Mouse (Mus musculus): ENCODE measurements around the gene Arid1b. TPM values are rescaled to one million over a fixed set of nuclear protein-coding genes. Genes with fewer than 3 reads are reported as not detected.

Gene Arid1b
- polyA plus RNA-seq, 1 experiment, result 99.0 TPM

DNA sequence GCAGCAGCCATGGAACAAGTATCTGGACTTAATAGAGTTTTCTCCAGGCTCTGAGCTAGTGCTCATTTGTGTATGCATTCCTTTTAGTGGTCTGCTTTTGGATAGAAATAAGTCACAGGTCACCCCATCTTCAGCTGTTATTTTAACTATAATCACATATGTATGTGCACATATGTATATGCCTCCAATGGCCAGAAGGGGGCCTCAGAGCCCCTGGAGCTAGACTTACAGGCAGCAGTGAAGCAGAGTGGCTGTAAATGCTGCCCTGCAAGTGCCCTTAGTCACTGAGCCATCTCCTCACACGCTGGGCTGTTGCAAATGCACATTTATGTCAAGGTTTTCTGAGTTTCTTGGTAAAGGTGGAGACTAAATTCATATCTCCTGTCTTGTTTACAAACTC, 337.3 kb downstream of the Arid1b start:
- no peak for DNase-seq
- Histone ChIP-seq H3K4me1 (replicated peaks; ENCODE audit: control insufficient read depth, insufficient read depth, low read length) (0 out of 2 replicates have a peak, but pooled peaks cover 3% of the 10 kb centered on the region), H3K36me3 (ENCODE audit: control insufficient read depth, insufficient read depth, low read length) (peaks cover 69% of the 10 kb centered on the region), H3K27ac (ENCODE audit: control insufficient read depth, insufficient read depth, low read length) (no peak overlapping the region), H3K27me3 (ENCODE audit: control insufficient read depth, insufficient read depth, low read length) (no peaks in the 10 kb centered on the region), H3K4me3 (ENCODE audit: control insufficient read depth, insufficient read depth, low read length) (no peak overlapping the region)
- WGBS, result 97% methylated on average over 1 of the region's 1 CpGs
- no peak for TF ChIP-seq CTCF (IDR thresholded peaks at IDR 0.05; ENCODE audit: borderline replicate concordance, control insufficient read depth, extremely low read depth, insufficient read depth, low read length, poor library complexity)
- TF ChIP-seq POLR2A (IDR thresholded peaks at IDR 0.05; ENCODE audit: control insufficient read depth, extremely low read depth, insufficient read depth, low read length, poor library complexity), result no peak

DNA sequence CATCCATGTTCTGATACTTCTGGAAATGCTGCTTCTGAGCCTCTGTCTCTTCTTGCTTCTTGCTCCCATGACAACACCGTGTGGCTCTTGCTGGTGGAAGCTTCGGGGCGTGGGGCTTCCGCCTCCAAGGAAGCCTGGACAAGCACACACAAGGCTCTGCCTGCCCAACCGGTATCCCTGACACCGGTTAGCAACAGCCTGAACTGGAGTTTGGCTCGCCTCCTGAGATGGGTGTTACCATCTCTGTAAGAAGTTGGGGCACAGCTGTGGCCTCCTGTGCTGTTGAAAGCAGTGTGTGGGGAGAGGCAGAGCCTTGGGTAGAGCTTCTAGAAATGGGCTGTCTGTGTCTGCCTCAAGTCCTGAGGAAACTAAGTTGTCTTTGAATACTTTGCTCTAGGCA, 340.4 kb downstream of the Arid1b start:
- Histone ChIP-seq H3K4me3 (ENCODE audit: control insufficient read depth, insufficient read depth, low read length) (no peak overlapping the region), H3K27me3 (ENCODE audit: control insufficient read depth, insufficient read depth, low read length) (no peaks in the 10 kb centered on the region), H3K4me1 (replicated peaks; ENCODE audit: control insufficient read depth, insufficient read depth, low read length) (no peaks in the 10 kb centered on the region), H3K36me3 (ENCODE audit: control insufficient read depth, insufficient read depth, low read length) (peaks cover 69% of the 10 kb centered on the region), H3K27ac (ENCODE audit: control insufficient read depth, insufficient read depth, low read length) (no peak overlapping the region)
- DNase-seq, result no peak
- TF ChIP-seq POLR2A (IDR thresholded peaks at IDR 0.05; ENCODE audit: control insufficient read depth, extremely low read depth, insufficient read depth, low read length, poor library complexity) (no peak), CTCF (IDR thresholded peaks at IDR 0.05; ENCODE audit: borderline replicate concordance, control insufficient read depth, extremely low read depth, insufficient read depth, low read length, poor library complexity) (no peak)
- WGBS, result 94% methylated on average over 7 of the region's 7 CpGs

DNA sequence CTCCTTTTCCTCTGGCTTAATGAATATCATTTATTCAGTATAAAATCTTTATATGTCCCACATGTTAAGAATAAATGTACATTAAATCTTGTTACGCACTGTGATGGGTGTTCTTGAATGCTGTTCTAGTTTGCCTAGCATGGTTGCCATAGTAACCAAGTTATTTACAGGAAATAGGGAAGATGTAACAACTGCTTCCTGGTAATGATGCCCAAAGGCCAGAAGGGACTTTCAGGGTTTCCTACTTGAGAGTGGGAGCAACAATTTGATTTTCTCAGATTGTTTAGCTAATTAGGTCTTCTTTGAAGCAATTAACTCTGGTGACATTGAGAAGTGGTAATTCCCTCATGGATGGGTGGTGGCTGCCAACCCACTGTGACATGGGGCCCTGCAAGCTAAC, 350.3 kb downstream of the Arid1b start:
- 98% methylated on average over 1 of the region's 1 CpGs for WGBS
- Histone ChIP-seq H3K27ac (ENCODE audit: control insufficient read depth, insufficient read depth, low read length) (no peak overlapping the region), H3K4me1 (replicated peaks; ENCODE audit: control insufficient read depth, insufficient read depth, low read length) (no peaks in the 10 kb centered on the region), H3K4me3 (ENCODE audit: control insufficient read depth, insufficient read depth, low read length) (no peak overlapping the region), H3K36me3 (ENCODE audit: control insufficient read depth, insufficient read depth, low read length) (peaks cover 24% of the 10 kb centered on the region), H3K27me3 (ENCODE audit: control insufficient read depth, insufficient read depth, low read length) (no peaks in the 10 kb centered on the region)
- DNase-seq, result no peak
- no peak for TF ChIP-seq CTCF (IDR thresholded peaks at IDR 0.05; ENCODE audit: borderline replicate concordance, control insufficient read depth, extremely low read depth, insufficient read depth, low read length, poor library complexity)
- no peak for TF ChIP-seq POLR2A (IDR thresholded peaks at IDR 0.05; ENCODE audit: control insufficient read depth, extremely low read depth, insufficient read depth, low read length, poor library complexity)

DNA sequence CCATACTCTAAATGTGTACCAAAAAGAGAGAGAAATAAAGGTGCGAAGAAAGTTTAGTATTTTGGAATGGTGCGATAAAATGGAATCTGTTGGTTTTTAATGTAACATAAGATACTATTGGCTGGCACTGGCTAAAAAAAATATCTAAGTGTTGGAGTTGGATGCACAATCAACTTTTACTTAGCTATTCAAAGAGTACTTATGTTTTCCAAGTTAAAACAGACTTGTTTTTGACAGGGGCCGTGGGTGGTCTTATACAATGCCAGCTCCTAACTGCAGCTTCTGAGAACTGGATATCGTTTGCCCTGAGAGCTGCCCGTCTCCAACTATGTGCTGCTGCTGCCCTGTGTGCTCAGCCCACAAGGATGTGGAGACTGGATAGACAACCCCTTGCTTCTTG, 351.7 kb downstream of the Arid1b start:
- Histone ChIP-seq H3K4me3 (ENCODE audit: control insufficient read depth, insufficient read depth, low read length) (no peak overlapping the region), H3K27me3 (ENCODE audit: control insufficient read depth, insufficient read depth, low read length) (no peaks in the 10 kb centered on the region), H3K36me3 (ENCODE audit: control insufficient read depth, insufficient read depth, low read length) (peaks cover 17% of the 10 kb centered on the region), H3K27ac (ENCODE audit: control insufficient read depth, insufficient read depth, low read length) (no peak overlapping the region), H3K4me1 (replicated peaks; ENCODE audit: control insufficient read depth, insufficient read depth, low read length) (no peaks in the 10 kb centered on the region)
- no peak for DNase-seq
- WGBS, result 98% methylated on average over 5 of the region's 5 CpGs
- TF ChIP-seq POLR2A (IDR thresholded peaks at IDR 0.05; ENCODE audit: control insufficient read depth, extremely low read depth, insufficient read depth, low read length, poor library complexity) (no peak), CTCF (IDR thresholded peaks at IDR 0.05; ENCODE audit: borderline replicate concordance, control insufficient read depth, extremely low read depth, insufficient read depth, low read length, poor library complexity) (no peak)

DNA sequence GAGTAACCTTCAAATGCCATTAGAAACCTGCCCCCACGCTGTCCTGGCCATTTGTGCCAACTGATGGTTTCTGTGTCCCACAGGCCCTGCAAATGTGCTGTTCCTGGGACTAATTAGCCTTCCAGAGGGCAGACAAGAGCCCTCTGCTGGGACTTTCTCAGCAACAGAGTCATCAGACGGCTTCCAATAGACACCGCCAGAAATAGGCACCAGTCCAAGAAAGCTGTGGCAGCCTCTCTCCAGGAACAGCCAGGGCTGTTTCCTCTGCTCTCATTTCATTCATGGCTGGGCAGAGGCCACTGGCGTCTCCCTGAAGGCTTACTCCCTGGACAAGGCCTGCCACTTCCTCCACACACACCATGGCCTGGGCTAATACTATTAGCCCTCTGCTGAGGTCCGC, 358.8 kb downstream of the Arid1b start:
- TF ChIP-seq CTCF (IDR thresholded peaks at IDR 0.05; ENCODE audit: borderline replicate concordance, control insufficient read depth, extremely low read depth, insufficient read depth, low read length, poor library complexity) (no peak), POLR2A (IDR thresholded peaks at IDR 0.05; ENCODE audit: control insufficient read depth, extremely low read depth, insufficient read depth, low read length, poor library complexity) (no peak)
- Histone ChIP-seq H3K4me1 (replicated peaks; ENCODE audit: control insufficient read depth, insufficient read depth, low read length) (no peaks in the 10 kb centered on the region), H3K27me3 (ENCODE audit: control insufficient read depth, insufficient read depth, low read length) (no peaks in the 10 kb centered on the region), H3K27ac (ENCODE audit: control insufficient read depth, insufficient read depth, low read length) (no peak overlapping the region), H3K4me3 (ENCODE audit: control insufficient read depth, insufficient read depth, low read length) (no peak overlapping the region), H3K36me3 (ENCODE audit: control insufficient read depth, insufficient read depth, low read length) (no peaks in the 10 kb centered on the region)
- 76% methylated on average over 5 of the region's 5 CpGs for WGBS
- no peak for DNase-seq

DNA sequence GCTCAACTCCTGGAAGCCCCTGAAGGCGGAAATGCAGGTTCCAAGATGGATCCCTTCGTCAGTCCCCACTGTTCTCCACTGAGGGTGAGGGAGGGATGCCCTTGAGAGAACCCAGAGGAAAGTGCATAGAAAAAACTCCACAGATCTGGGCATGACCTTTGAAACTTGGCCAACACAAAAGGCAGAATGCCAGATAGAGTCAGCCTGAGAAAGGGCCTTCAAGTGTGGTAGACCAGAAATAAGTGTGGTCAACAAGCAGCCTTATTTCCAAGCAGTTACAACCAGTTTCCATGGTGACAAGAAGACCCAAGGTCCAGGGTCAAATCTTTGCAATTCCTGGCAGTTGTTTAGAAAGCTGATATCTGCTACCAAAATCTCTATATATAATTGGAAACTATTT, 366.6 kb downstream of the Arid1b start:
- 86% methylated on average over 2 of the region's 2 CpGs for WGBS
- H3K27ac ChIP-seq (ENCODE audit: control insufficient read depth, insufficient read depth, low read length), result no peak overlapping the region
- H3K4me3 ChIP-seq (ENCODE audit: control insufficient read depth, insufficient read depth, low read length), result no peak overlapping the region
- no peak for TF ChIP-seq POLR2A (IDR thresholded peaks at IDR 0.05; ENCODE audit: control insufficient read depth, extremely low read depth, insufficient read depth, low read length, poor library complexity)
- no peak for TF ChIP-seq CTCF (IDR thresholded peaks at IDR 0.05; ENCODE audit: borderline replicate concordance, control insufficient read depth, extremely low read depth, insufficient read depth, low read length, poor library complexity)
- H3K36me3 ChIP-seq (ENCODE audit: control insufficient read depth, insufficient read depth, low read length), result no peaks in the 10 kb centered on the region
- DNase-seq, result no peak
- H3K27me3 ChIP-seq (ENCODE audit: control insufficient read depth, insufficient read depth, low read length), result no peaks in the 10 kb centered on the region
- H3K4me1 ChIP-seq (replicated peaks; ENCODE audit: control insufficient read depth, insufficient read depth, low read length), result no peaks in the 10 kb centered on the region

DNA sequence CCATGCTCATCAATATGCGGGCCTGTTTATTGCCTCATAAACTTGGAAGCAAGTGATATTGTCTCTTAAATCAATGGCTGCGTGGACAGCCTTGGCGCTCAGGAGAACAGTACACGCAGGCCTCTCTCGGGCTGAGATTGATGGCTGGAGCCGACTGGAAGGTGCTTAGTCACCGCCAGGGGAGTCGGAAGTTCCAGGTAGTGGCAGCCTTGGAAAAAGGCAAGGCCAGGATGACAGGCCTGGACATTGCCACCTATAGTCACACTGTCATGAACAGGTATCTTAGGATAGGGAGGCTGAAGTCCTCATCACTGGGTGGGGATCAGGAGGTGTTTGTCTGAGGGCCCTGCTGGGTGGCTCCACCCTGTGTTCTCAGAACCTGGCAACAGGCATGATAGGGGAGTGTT, 371.9 kb downstream of the Arid1b start:
- TF ChIP-seq POLR2A (IDR thresholded peaks at IDR 0.05; ENCODE audit: control insufficient read depth, extremely low read depth, insufficient read depth, low read length, poor library complexity), result no peak
- no peak for TF ChIP-seq CTCF (IDR thresholded peaks at IDR 0.05; ENCODE audit: borderline replicate concordance, control insufficient read depth, extremely low read depth, insufficient read depth, low read length, poor library complexity)
- H3K27me3 ChIP-seq (ENCODE audit: control insufficient read depth, insufficient read depth, low read length), result no peaks in the 10 kb centered on the region
- no peak overlapping the region for H3K27ac ChIP-seq (ENCODE audit: control insufficient read depth, insufficient read depth, low read length)
- WGBS, result 84% methylated on average over 8 of the region's 8 CpGs
- no peak for DNase-seq
- H3K36me3 ChIP-seq (ENCODE audit: control insufficient read depth, insufficient read depth, low read length), result no peaks in the 10 kb centered on the region
- H3K4me3 ChIP-seq (ENCODE audit: control insufficient read depth, insufficient read depth, low read length), result no peak overlapping the region
- H3K4me1 ChIP-seq (replicated peaks; ENCODE audit: control insufficient read depth, insufficient read depth, low read length), result no peaks in the 10 kb centered on the region
